Mouse (Mus musculus) neural tube, embryonic 14.5 days (tissue): ENCODE measurements around the gene Ankrd42. TPM values are rescaled to one million over a fixed set of nuclear protein-coding genes. Genes with fewer than 3 reads are reported as not detected.

Experiments
- ATAC-seq: fragments of 200-750 bp; cut with Nextera tagmentation; 2 replicates; pipeline ENCODE4 v1.8.0; 2017; ENCODE audit warnings: low read depth, mild to moderate bottlenecking, moderate TSS enrichment, moderate library complexity
- H3K27ac ChIP-seq: fragments of 300-500 bp; sonication (generic); 2 replicates; pipeline ENCODE4 v1.5.1; 2014; ENCODE audit warnings: low read depth, mild to moderate bottlenecking, control low read depth, low read length, moderate library complexity, mixed read lengths
- H3K27me3 ChIP-seq: fragments of 300-500 bp; sonication (generic); 2 replicates; pipeline ENCODE4 v1.6.1; 2014; ENCODE audit warnings: low read length; ENCODE audit not compliant: control insufficient read depth, insufficient read depth
- H3K36me3 ChIP-seq: fragments of 300-500 bp; sonication (generic); 2 replicates; pipeline ENCODE4 v1.6.1; 2014; ENCODE audit warnings: low read length, mixed read lengths; ENCODE audit not compliant: control insufficient read depth, insufficient read depth
- H3K4me1 ChIP-seq: fragments of 300-500 bp; sonication (generic); 2 replicates; pipeline ENCODE4 v1.6.1; 2014; ENCODE audit warnings: low read length; ENCODE audit not compliant: control insufficient read depth, insufficient read depth
- H3K4me2 ChIP-seq: fragments of 300-500 bp; sonication (generic); 2 replicates; pipeline ENCODE4 v1.6.1; 2014; ENCODE audit warnings: mild to moderate bottlenecking, low read depth, low read length, control low read depth
- H3K4me3 ChIP-seq: fragments of 300-500 bp; sonication (generic); 2 replicates; pipeline ENCODE4 v1.5.1; 2014; ENCODE audit warnings: low read depth, low read length, control low read depth, mixed read lengths
- H3K9ac ChIP-seq: fragments of 300-500 bp; sonication (generic); replicated peaks from 2 replicates; pipeline ENCODE4 v1.6.1; 2014; ENCODE audit warnings: low read depth, mild to moderate bottlenecking, control low read depth, low read length, mixed read lengths
- H3K9me3 ChIP-seq: fragments of 300-500 bp; sonication (generic); 2 replicates; pipeline ENCODE4 v1.6.1; 2016; ENCODE audit warnings: low read length; ENCODE audit not compliant: control insufficient read depth
- WGBS: fragments of 180-500 bp; shearing (Covaris S2); extraction: QIAGEN DNeasy Blood & Tissue Kit; methylation state at CpG from one replicate; pipeline ENCODE4 v1.1.7; 2014; 5-methylcytosine and 5-hydroxymethylcytosine counted together
- polyA plus RNA-seq: library from polyadenylated mRNA; unstranded; fragments of >200 nt; fragmentation: Nextera tagmentation; extraction: Ambion mirVana; gene quantifications from 2 replicates; pipeline ENCODE4 v1.2.1, GENCODE M21; 2014

Ankrd42 gene
- polyA plus RNA-seq, 1 experiment from 2014 or later = 16.5 TPM

- Histone ChIP-seq H3K4me3 (no peak overlapping the region), H3K27ac (no peak overlapping the region), H3K9me3 (no peaks in the 10 kb centered on the region), H3K27me3 (no peaks in the 10 kb centered on the region), H3K36me3 (no peaks in the 10 kb centered on the region), H3K4me1 (no peaks in the 10 kb centered on the region), H3K4me2 (no peak overlapping the region), H3K9ac (no peak overlapping the region)
- WGBS = 81% methylated on average over 6 of the region's 6 CpGs
- peak; percentile 69; the same call in 1 of the 2 replicates for ATAC-seq
Observed at GRCm38 (mm10) chr7:92550248-92550989, 86.5 kb downstream of the Ankrd42 start.

- H3K4me2 ChIP-seq = no peak overlapping the region
- H3K36me3 ChIP-seq = no peaks in the 10 kb centered on the region
- no peak for ATAC-seq
- H3K27ac ChIP-seq = no peak overlapping the region
- H3K27me3 ChIP-seq = no peaks in the 10 kb centered on the region
- WGBS = 78% methylated on average over 2 of the region's 2 CpGs
- no peaks in the 10 kb centered on the region for H3K4me1 ChIP-seq
- H3K4me3 ChIP-seq = no peak overlapping the region
- no peaks in the 10 kb centered on the region for H3K9me3 ChIP-seq
- no peak overlapping the region for H3K9ac ChIP-seq
Observed at GRCm38 (mm10) chr7:92546763-92547162, 90.2 kb downstream of the Ankrd42 start.

- Histone ChIP-seq H3K4me3 (no peak overlapping the region), H3K4me2 (no peak overlapping the region), H3K36me3 (no peaks in the 10 kb centered on the region), H3K27me3 (no peaks in the 10 kb centered on the region), H3K27ac (0 out of 2 replicates have a peak overlapping the region, but pooled peaks have one; percentile 11), H3K9me3 (no peaks in the 10 kb centered on the region), H3K4me1 (no peaks in the 10 kb centered on the region), H3K9ac (no peak overlapping the region)
- WGBS = 31% methylated on average over 6 of the region's 6 CpGs
- peak; percentile 71; the same call in 1 of the 2 replicates for ATAC-seq
Observed at GRCm38 (mm10) chr7:92532351-92533036, 104.4 kb downstream of the Ankrd42 start.

Other genes with a start within 250 kb of the Ankrd42 start
- gene Ccdc90b, start 76.0 kb downstream of the Ankrd42 start, polyA plus RNA-seq = 59.0 and 62.4 TPM in 2 replicates
- 19.6 and 21.5 TPM in 2 replicates for gene Pcf11, start 32.8 kb upstream of the Ankrd42 start, polyA plus RNA-seq
- 28.5 and 34.7 TPM in 2 replicates for gene Rab30, start 104.5 kb upstream of the Ankrd42 start, polyA plus RNA-seq
- gene Ddias, start 237.1 kb upstream of the Ankrd42 start, polyA plus RNA-seq = 3.7 and 4.1 TPM in 2 replicates
- gene Prcp, start 237.3 kb upstream of the Ankrd42 start, polyA plus RNA-seq = 14.4 and 20.7 TPM in 2 replicates